Mouse (Mus musculus) heart, embryonic 15.5 days (tissue): Measurements from ENCODE around the gene Car7. TPM values are rescaled to one million over a fixed set of nuclear protein-coding genes. Genes with fewer than 3 reads are reported as not detected.
A peak's percentile ranks its signal among the peaks of the same experiment; 100 is the strongest.

ENCODE experiments used
- ATAC-seq: fragments of 200-750 bp; cut with Nextera tagmentation; replicated peaks from 2 replicates; pipeline ENCODE4 v1.8.0; 2017; ENCODE audit warnings: low read depth, moderate TSS enrichment; ENCODE audit not compliant: insufficient number of reproducible peaks, insufficient read depth, low FRiP score
- H3K27ac ChIP-seq: fragments of 300-500 bp; sonication (generic); 2 replicates; pipeline ENCODE4 v1.5.1; 2015; ENCODE audit warnings: mild to moderate bottlenecking, inconsistent platforms
- H3K27me3 ChIP-seq: fragments of 300-500 bp; sonication (generic); 2 replicates; pipeline ENCODE4 v1.6.1; 2015; ENCODE audit warnings: inconsistent platforms
- H3K36me3 ChIP-seq: fragments of 300-500 bp; sonication (generic); 2 replicates; pipeline ENCODE4 v1.6.1; 2015; ENCODE audit warnings: mild to moderate bottlenecking, inconsistent platforms
- H3K4me1 ChIP-seq: fragments of 300-500 bp; sonication (generic); replicated peaks from 2 replicates; pipeline ENCODE4 v1.6.1; 2015; ENCODE audit warnings: inconsistent platforms
- H3K4me2 ChIP-seq: fragments of 300-500 bp; sonication (generic); 2 replicates; pipeline ENCODE4 v1.6.1; 2015; ENCODE audit warnings: inconsistent platforms, mild to moderate bottlenecking, moderate library complexity
- H3K4me3 ChIP-seq: fragments of 300-500 bp; sonication (generic); 2 replicates; pipeline ENCODE4 v1.5.1; 2015; ENCODE audit warnings: mild to moderate bottlenecking, inconsistent platforms
- H3K9ac ChIP-seq: fragments of 300-500 bp; sonication (generic); 2 replicates; pipeline ENCODE4 v1.6.1; 2015; ENCODE audit warnings: mild to moderate bottlenecking, inconsistent platforms
- H3K9me3 ChIP-seq: fragments of 300-500 bp; sonication (generic); replicated peaks from 2 replicates; pipeline ENCODE4 v1.6.1; 2016; ENCODE audit warnings: inconsistent platforms
- WGBS: fragments of 180-500 bp; shearing (Covaris S2); methylation state at CpG from one replicate; pipeline ENCODE4 v1.1.7; 2015; ENCODE audit warnings: mixed read lengths; 5-methylcytosine and 5-hydroxymethylcytosine counted together
- polyA plus RNA-seq: library from polyadenylated mRNA; unstranded; fragments of >200 nt; fragmentation: Nextera tagmentation; extraction: Ambion mirVana; gene quantifications from 2 replicates; pipeline ENCODE4 v1.2.1, GENCODE M21; 2015

The Car7 gene
- polyA plus RNA-seq: 2.4 and 2.8 TPM in 2 replicates

DNA sequence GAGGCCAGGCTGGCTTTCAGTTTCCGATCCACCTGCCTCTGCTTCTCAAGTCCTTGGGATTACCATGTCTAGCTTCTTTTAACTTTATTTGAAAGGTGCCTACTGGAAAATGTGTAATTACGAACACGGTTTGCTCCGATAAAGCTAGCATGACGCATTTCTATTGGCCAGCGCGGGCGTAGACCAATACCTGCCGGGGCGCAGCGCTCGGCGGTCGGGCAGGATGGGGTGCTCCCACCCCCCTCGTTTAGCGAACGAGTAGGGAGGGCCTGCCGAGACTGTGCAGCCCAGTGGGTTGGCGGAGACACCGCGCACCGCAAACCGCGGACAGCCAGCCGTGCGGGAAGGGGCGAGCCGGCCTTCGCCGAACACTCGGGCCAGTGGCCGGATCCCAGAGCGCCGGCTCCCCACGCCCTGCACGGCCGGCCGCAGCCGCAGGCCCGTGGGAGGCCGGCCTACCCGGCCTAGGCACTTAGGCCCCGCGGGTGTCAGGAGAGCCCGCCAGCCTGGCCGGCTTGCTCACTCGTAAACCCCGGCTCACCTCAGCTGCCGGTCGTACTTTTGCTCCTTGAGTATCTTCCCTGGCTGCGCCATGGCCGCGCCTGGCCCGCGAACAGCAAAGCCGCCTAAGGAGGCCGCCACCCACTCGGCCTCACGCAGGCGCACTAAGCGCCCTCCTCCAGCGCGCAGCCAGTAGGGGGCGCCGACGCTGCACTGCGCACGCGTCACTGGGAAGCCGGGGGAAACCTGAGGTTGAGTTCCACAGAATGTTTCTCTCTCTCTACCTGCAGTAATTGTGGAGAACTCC lies at the start of gene Car7, which contains the start of gene Nae1:
TSS of gene Car7 (plus strand) at position 719 of the 808 bp plus-strand sequence.
TSS of gene Nae1 (minus strand) at position 667 of the 808 bp plus-strand sequence.
- H3K4me2 ChIP-seq: peak within 1 kb of the TSS; percentile 90
- ATAC-seq: peak; percentile 96
- H3K4me3 ChIP-seq: peak within 1 kb of the TSS; percentile 97
- peak within 1 kb of the TSS; percentile 99 for H3K9ac ChIP-seq
- WGBS: under 1% methylated on average over 70 of the region's 70 CpGs
- peaks cover 12% of the 10 kb centered on the region; the same call in 1 of the 2 replicates for H3K36me3 ChIP-seq
- H3K27me3 ChIP-seq: peaks cover 8% of the 10 kb centered on the region; the same call in 1 of the 2 replicates
- H3K4me1 ChIP-seq: peaks cover 18% of the 10 kb centered on the region
- H3K9me3 ChIP-seq: no peaks in the 10 kb centered on the region
- H3K27ac ChIP-seq: peak within 1 kb of the TSS; percentile 85

DNA sequence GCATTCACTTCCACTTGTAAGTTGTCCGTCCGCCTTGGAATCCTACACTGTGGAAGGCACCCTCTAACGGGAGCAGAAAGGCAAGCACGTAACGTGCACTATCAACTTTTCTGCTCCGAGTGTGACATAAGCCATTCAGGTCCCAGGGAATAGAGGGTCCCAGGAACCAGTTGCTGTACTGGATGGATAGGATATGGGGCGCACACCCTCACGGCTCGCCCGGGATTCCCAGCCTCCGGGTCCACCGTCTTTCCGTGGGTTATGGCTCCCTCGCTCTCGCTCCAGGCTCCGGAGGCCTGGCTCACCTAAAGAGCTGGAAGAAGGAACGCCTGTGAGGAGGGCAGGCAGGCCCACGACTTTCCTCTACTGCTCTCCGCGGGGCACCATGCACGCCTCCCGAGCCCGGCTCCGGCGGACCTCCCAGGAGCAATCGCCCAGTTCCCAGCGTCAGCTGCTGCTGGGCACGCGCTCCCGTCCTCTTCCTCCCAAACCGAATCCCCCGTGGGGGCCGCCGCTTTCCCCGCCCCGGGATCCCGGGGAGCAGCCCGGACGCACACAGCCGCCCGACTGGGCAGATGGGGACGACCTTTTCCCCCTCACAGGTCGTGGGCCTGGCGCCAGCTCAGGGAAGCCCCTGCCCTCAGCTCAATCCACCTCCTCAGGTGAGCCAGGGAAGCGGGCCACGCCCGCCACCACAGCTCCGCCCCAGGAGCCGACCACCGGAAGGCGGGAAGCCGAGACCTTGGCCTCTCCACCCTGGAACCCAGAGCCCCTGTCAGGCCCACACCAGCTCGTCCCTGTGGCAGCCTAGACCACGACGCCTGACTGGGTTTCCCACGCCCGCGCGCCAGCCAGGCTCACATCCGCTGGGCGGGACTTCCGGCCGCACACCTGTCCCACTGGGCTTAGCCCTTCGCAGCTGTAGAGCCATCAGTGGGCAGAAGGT lies 25.2 kb upstream of the Car7 start, which contains the start of gene Terb1:
TSS of gene Terb1 (minus strand) at position 850 of the 946 bp plus-strand sequence.
- Histone ChIP-seq H3K4me1 (peaks cover 11% of the 10 kb centered on the region), H3K27me3 (no peaks in the 10 kb centered on the region), H3K9ac (peak within 1 kb of the TSS; percentile 63), H3K9me3 (no peaks in the 10 kb centered on the region), H3K27ac (0 out of 2 replicates have a peak within 1 kb of the TSS, but pooled peaks have one; percentile 17), H3K4me2 (peak within 1 kb of the TSS; percentile 98), H3K4me3 (peak within 1 kb of the TSS; percentile 57), H3K36me3 (peaks cover 17% of the 10 kb centered on the region; the same call in 1 of the 2 replicates)
- WGBS: 2% methylated on average over 64 of the region's 64 CpGs
- ATAC-seq: peak; percentile 53

DNA sequence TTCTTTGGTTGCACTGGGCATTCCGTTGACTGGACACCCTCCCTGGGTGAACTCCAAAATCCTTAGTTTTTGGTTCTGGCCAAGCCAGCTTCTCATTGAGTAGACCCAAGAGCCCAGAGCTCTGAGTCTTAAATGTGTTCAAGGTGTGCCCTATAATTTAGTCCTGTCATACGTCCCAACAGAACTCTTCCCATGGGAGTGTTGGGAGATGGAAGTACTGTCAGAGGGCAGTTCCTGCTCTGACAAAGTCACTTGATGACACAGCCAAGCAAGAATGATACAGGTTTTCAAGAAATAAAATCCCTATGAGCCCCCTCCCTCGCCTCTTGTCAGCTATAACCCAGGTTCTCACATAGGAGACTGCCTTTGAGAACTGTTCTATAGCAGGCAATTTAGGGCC lies 24.4 kb upstream of the Car7 start:
- Histone ChIP-seq H3K27me3 (no peaks in the 10 kb centered on the region), H3K4me2 (peak overlapping the region; percentile 98), H3K36me3 (peaks cover 25% of the 10 kb centered on the region; the same call in 1 of the 2 replicates), H3K9ac (no peak overlapping the region), H3K4me3 (no peak overlapping the region), H3K4me1 (peaks cover 11% of the 10 kb centered on the region), H3K27ac (no peak overlapping the region), H3K9me3 (no peaks in the 10 kb centered on the region)
- no peak for ATAC-seq
- 83% methylated on average over 3 of the region's 3 CpGs for WGBS

DNA sequence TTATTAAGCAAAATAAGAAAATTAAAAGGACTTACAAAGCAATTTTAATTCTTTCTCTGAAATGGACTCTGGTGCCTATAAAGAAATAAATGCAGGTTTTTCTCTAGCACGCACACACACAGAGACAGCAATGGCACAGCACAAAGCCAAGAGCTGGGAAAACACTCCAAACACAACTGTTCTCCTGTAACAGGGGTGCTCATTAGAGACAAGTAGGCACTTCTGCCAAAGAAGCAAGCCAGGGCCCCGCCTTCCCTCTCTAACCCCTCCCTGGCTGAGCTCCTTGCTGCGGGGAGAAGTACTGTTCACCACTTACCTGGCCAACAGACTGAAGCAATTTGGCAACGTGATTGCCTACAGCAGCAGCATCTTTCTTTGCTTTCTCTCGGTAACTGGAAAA lies 16.6 kb upstream of the Car7 start:
- 81% methylated on average over 5 of the region's 5 CpGs for WGBS
- Histone ChIP-seq H3K4me2 (no peak overlapping the region), H3K4me3 (no peak overlapping the region), H3K9ac (no peak overlapping the region), H3K36me3 (peaks cover 46% of the 10 kb centered on the region), H3K9me3 (no peaks in the 10 kb centered on the region), H3K27ac (no peak overlapping the region), H3K4me1 (no peaks in the 10 kb centered on the region), H3K27me3 (no peaks in the 10 kb centered on the region)
- ATAC-seq: no peak

DNA sequence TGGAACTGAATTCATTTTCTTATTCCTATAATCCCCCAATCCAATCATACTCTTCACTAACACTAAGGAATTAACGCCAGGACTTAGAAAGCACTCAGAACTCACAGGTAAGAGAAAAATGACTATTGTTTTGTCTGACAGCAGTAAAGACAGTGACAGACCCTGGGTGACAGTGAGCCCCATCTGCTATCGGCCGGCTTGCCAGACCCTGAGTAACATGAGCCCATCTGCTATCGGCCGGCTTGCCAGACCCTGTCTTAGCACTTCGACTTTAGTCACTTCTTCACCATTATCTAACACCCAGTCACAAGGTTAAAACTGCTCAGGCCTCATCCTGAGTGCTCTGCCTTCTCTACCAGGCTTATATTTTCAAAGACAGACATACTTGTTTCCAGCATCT lies 4.8 kb upstream of the Car7 start:
- H3K36me3 ChIP-seq: peaks cover 29% of the 10 kb centered on the region; the same call in 1 of the 2 replicates
- no peak for ATAC-seq
- H3K4me1 ChIP-seq: peaks cover 8% of the 10 kb centered on the region
- H3K4me3 ChIP-seq: no peak overlapping the region
- 74% methylated on average over 6 of the region's 6 CpGs for WGBS
- no peak overlapping the region for H3K9ac ChIP-seq
- no peaks in the 10 kb centered on the region for H3K27me3 ChIP-seq
- no peaks in the 10 kb centered on the region for H3K9me3 ChIP-seq
- H3K4me2 ChIP-seq: no peak overlapping the region
- H3K27ac ChIP-seq: no peak overlapping the region

DNA sequence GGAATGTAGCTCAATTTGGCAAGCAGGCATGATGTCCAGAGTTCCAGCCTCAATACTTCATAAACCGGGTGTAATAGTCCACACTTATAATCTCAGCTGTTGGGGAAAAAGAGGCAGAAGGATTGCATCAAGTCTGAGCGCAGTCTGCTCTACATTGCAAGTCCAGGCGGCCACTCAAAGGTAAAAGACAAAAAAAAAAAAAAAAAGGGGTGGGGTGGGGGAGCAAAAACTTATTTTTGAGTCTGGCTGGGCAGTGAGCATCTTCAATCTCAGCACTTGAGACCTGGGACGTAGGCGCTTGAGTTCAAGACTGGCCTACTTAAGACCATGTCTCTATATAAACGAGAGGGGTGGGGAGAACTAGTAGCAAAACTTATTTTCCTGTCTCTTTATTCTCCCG lies 938 bp upstream of the Car7 start:
- Histone ChIP-seq H3K4me3 (peak overlapping the region; percentile 97), H3K4me1 (peaks cover 18% of the 10 kb centered on the region), H3K9me3 (no peaks in the 10 kb centered on the region), H3K36me3 (peaks cover 13% of the 10 kb centered on the region; the same call in 1 of the 2 replicates), H3K27me3 (0 out of 2 replicates have a peak, but pooled peaks cover 4% of the 10 kb centered on the region), H3K4me2 (peak overlapping the region; percentile 90), H3K9ac (peak overlapping the region; percentile 99), H3K27ac (peak overlapping the region; percentile 85; the same call in 1 of the 2 replicates)
- ATAC-seq: no peak
- WGBS: 24% methylated on average over 7 of the region's 7 CpGs

DNA sequence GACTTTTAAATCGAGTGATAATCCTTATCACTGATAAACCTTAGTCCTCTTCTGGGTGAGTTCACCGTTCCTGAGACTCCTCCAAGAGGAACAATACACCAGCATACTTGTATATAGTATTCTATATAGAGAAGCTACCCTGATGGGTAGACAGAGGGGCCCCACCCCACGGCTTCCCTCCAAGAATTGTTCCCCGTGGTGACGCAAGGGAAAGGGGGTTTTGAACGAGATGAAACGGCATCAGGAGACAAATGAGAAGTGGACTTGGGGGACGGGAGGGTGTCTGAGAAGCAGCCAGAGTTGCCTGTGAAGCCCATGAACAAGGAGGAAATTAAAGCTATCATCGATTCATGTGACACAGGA lies 271 bp downstream of the Car7 start:
- Histone ChIP-seq H3K4me3 (peak overlapping the region; percentile 97), H3K27ac (0 out of 2 replicates have a peak overlapping the region, but pooled peaks have one; percentile 24), H3K4me1 (peaks cover 18% of the 10 kb centered on the region), H3K36me3 (peaks cover 6% of the 10 kb centered on the region; the same call in 1 of the 2 replicates), H3K9ac (peak overlapping the region; percentile 99), H3K4me2 (peak overlapping the region; percentile 90), H3K9me3 (no peaks in the 10 kb centered on the region), H3K27me3 (peaks cover 14% of the 10 kb centered on the region)
- WGBS: 4% methylated on average over 9 of the region's 9 CpGs
- ATAC-seq: peak; percentile 60

DNA sequence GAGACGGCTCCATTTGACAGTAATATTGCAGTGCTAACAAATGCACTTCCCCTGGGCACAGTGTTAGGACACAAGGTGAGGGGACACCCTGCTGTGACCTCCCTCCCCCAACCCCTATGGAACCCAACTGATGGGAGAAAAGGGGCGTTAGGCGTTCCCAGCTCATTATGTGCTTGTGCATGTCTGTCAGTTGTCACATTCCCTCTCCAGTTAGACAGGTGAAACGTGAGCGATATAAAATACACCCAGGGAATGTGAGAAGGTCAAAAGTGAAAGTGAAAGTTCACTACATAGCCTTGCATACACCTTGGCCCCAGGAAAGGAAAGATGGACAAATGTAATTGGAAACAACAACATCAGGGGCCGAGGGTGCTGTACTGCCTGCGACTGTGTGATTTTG lies 889 bp downstream of the Car7 start:
- H3K4me2 ChIP-seq: peak overlapping the region; percentile 90
- H3K36me3 ChIP-seq: no peaks in the 10 kb centered on the region
- peaks cover 20% of the 10 kb centered on the region for H3K27me3 ChIP-seq
- WGBS: 26% methylated on average over 7 of the region's 7 CpGs
- no peak for ATAC-seq
- H3K4me3 ChIP-seq: peak overlapping the region; percentile 97
- peak overlapping the region; percentile 99 for H3K9ac ChIP-seq
- no peak overlapping the region for H3K27ac ChIP-seq
- no peaks in the 10 kb centered on the region for H3K9me3 ChIP-seq
- peaks cover 18% of the 10 kb centered on the region for H3K4me1 ChIP-seq

DNA sequence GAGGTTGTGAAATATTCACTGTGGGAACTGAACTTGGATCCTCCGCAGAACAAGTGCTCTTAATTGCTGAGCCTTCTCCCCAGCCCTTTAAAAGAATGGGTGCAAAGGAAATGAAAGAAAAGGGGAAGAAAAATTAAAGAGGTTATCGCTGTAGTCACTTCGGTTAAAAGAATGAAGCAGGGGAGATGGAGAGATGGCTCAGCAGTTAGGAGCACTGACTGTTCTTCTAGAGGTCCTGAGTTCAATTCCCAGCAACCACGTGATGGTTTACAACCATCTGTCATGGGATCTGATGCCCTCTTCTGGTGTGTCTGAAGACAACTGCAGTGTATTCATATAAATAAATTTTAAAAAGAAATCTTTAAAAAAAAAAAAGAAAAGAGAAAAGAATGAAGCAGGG lies 1.5 kb downstream of the Car7 start:
- no peak overlapping the region for H3K9ac ChIP-seq
- no peaks in the 10 kb centered on the region for H3K36me3 ChIP-seq
- peak overlapping the region; percentile 90 for H3K4me2 ChIP-seq
- ATAC-seq: no peak
- H3K4me1 ChIP-seq: peaks cover 25% of the 10 kb centered on the region
- no peak overlapping the region; the same call in 1 of the 2 replicates for H3K4me3 ChIP-seq
- WGBS: 85% methylated on average over 4 of the region's 4 CpGs
- H3K27ac ChIP-seq: no peak overlapping the region
- H3K27me3 ChIP-seq: peaks cover 27% of the 10 kb centered on the region
- H3K9me3 ChIP-seq: no peaks in the 10 kb centered on the region

DNA sequence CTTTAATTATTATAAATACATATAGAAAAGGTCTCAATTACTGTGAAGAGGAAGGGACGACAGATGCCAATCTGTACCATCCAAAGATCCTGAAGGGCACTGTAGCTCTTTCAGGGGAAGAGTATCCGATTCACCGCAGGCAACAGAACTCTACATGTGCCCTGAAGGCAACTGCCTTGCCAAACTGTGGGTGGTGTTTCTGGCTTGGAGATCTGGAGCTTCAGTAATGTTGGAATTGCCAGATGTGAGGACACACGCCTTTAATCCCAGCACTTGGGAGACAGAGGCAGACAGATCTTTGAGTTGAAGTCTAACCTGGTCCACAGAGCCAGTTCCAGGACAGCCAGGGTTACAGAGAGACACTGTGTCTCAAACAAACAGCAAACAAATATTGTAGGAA lies 4.4 kb downstream of the Car7 start:
- WGBS: 89% methylated on average over 4 of the region's 4 CpGs
- no peak for ATAC-seq
- Histone ChIP-seq H3K9ac (no peak overlapping the region), H3K27me3 (peaks cover 54% of the 10 kb centered on the region), H3K27ac (no peak overlapping the region), H3K9me3 (no peaks in the 10 kb centered on the region), H3K4me1 (peaks cover 31% of the 10 kb centered on the region), H3K4me3 (no peak overlapping the region), H3K4me2 (no peak overlapping the region), H3K36me3 (no peaks in the 10 kb centered on the region)

DNA sequence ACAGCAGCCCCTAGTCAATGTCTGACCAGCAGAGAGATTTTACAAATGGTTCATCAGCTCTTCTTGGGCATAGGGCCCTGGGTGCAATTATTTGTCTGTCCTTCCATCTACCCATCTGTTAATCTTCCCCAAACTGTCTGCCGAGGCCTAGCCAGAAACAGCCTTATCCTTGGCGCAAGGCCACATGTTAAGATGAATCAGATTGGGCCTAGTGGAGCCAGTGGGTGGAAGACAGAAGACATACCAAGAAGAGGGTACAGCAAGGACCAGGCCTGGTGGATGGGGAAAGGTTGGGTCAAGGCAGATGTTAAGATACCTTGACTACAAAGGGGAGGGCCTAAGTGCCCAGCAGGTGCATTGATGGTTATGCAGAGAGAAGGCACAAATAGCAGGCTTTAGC lies 5.1 kb downstream of the Car7 start:
- peaks cover 31% of the 10 kb centered on the region for H3K4me1 ChIP-seq
- no peaks in the 10 kb centered on the region for H3K9me3 ChIP-seq
- H3K9ac ChIP-seq: no peak overlapping the region
- H3K4me2 ChIP-seq: no peak overlapping the region
- peaks cover 57% of the 10 kb centered on the region for H3K27me3 ChIP-seq
- no peak overlapping the region for H3K4me3 ChIP-seq
- ATAC-seq: no peak
- no peak overlapping the region for H3K27ac ChIP-seq
- WGBS: 83% methylated on average over 2 of the region's 2 CpGs
- H3K36me3 ChIP-seq: no peaks in the 10 kb centered on the region
